Mouse (Mus musculus) intestine, embryonic 14.5 days (tissue): ENCODE data around the gene Stxbp6. TPM values are rescaled to one million over a fixed set of nuclear protein-coding genes. Genes with fewer than 3 reads are reported as not detected.

Experiments
- ATAC-seq: fragments of 200-750 bp; cut with Nextera tagmentation; replicated peaks from 2 replicates; pipeline ENCODE4 v1.8.0; 2017; ENCODE audit warnings: low read depth, moderate number of reproducible peaks, moderate TSS enrichment, moderate library complexity; ENCODE audit not compliant: low FRiP score, low TSS enrichment
- DNase-seq: peaks from one replicate; pipeline ENCODE4 v3.0.0-alpha.2; 2018; ENCODE audit warnings: low spot score
- H3K27ac ChIP-seq: fragments of 300-500 bp; sonication (generic); 2 replicates; pipeline ENCODE4 v1.5.1; 2014; ENCODE audit warnings: low read depth, mild to moderate bottlenecking, control low read depth
- H3K27me3 ChIP-seq: fragments of 300-500 bp; sonication (generic); replicated peaks from 2 replicates; pipeline ENCODE4 v1.6.1; 2014; ENCODE audit warnings: low read length, control low read depth; ENCODE audit not compliant: control insufficient read depth, insufficient read depth
- H3K36me3 ChIP-seq: fragments of 300-500 bp; sonication (generic); 2 replicates; pipeline ENCODE4 v1.6.1; 2014; ENCODE audit warnings: low read length, control low read depth; ENCODE audit not compliant: control insufficient read depth, insufficient read depth
- H3K4me1 ChIP-seq: fragments of 300-500 bp; sonication (generic); replicated peaks from 2 replicates; pipeline ENCODE4 v1.6.1; 2014; ENCODE audit warnings: low read length, control low read depth, mixed read lengths; ENCODE audit not compliant: control insufficient read depth, insufficient read depth
- H3K4me2 ChIP-seq: fragments of 300-500 bp; sonication (generic); 2 replicates; pipeline ENCODE4 v1.6.1; 2014; ENCODE audit warnings: low read length
- H3K4me3 ChIP-seq: fragments of 300-500 bp; sonication (generic); 2 replicates; pipeline ENCODE4 v1.5.1; 2014; ENCODE audit warnings: low read depth, low read length, control low read depth, mixed read lengths
- H3K9ac ChIP-seq: fragments of 300-500 bp; sonication (generic); 2 replicates; pipeline ENCODE4 v1.6.1; 2014; ENCODE audit warnings: mild to moderate bottlenecking, low read length
- H3K9me3 ChIP-seq: fragments of 300-500 bp; sonication (generic); 2 replicates; pipeline ENCODE4 v1.6.1; 2016; ENCODE audit warnings: low read length, control low read depth; ENCODE audit not compliant: control insufficient read depth
- WGBS: fragments of 180-500 bp; shearing (Covaris S2); extraction: QIAGEN DNeasy Blood & Tissue Kit; methylation state at CpG from one replicate; pipeline ENCODE4 v1.1.7; 2014; 5-methylcytosine and 5-hydroxymethylcytosine counted together
- polyA plus RNA-seq: library from polyadenylated mRNA; unstranded; fragments of >200 nt; fragmentation: Nextera tagmentation; extraction: Ambion mirVana; gene quantifications from 2 replicates; pipeline ENCODE4 v1.2.1, GENCODE M21; 2014

The Stxbp6 gene
- polyA plus RNA-seq, 1 experiment from 2014 or later, result 12.9 TPM

DNA sequence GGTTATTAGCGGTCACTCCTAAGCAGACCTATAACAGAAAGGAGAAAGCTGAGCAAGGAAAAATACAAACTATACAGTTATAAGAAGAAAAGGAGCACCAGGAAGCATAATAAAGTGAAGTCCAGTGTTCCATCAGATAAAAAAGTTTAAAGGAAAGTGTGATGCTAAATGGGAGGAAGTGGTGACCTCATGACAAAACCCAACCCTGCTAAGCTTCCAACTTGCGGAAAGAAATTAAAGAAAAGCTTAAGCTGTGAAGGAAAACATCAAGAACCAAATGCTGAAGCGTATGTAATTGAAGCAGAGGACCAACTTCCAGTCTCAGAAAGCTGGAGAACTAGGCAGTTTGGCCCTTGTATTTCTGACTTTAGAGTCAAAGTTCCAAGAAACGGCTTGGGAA is 77.1 kb downstream of the Stxbp6 start:
- H3K4me3 ChIP-seq, result no peak overlapping the region
- no peaks in the 10 kb centered on the region for H3K36me3 ChIP-seq
- DNase-seq (no peak), ATAC-seq (no peak)
- H3K4me1 ChIP-seq, result no peaks in the 10 kb centered on the region
- no peaks in the 10 kb centered on the region for H3K9me3 ChIP-seq
- 91% methylated on average over 4 of the region's 4 CpGs for WGBS
- no peaks in the 10 kb centered on the region for H3K27me3 ChIP-seq
- no peak overlapping the region for H3K27ac ChIP-seq
- no peak overlapping the region for H3K9ac ChIP-seq
- H3K4me2 ChIP-seq, result no peak overlapping the region

DNA sequence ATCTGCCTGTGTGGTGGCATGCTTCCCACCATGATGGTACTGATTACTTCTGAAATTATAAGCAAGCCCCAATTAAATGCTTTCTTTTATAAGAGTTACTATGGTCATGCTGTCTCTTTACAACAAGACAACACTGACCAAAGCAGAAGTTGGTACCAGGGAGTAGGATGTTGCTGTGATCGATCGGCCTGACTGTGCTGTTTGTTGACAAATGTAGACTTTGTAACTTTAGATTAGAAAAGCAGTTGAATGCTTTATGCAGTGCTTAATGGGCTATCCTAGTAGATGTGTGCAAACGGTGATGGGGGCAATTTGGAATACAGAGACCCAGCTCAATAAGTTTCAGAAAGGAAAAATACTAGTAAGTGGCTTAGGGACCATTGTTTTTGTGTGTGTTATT is 77.6 kb downstream of the Stxbp6 start:
- ATAC-seq, result no peak
- WGBS, result 87% methylated on average over 3 of the region's 3 CpGs

DNA sequence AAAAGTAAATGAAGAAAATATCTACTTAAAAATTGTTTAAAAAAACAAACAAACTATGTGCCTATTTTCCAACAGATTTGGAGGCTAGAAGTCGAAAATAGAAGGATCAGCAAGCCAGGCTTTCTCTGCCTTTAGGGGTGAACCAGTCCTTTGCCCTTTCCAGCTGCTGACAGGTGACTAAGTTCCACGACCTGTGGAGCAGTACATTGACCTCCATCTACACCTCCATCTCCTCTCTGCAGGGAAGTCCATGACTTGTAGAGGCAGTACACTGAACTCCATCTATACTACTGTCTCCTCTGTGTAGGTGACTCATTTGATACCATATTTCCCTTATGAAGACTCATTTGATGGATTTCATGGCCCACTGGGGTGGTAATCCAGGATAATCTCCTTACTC is 78.2 kb downstream of the Stxbp6 start:
- no peaks in the 10 kb centered on the region for H3K9me3 ChIP-seq
- H3K4me1 ChIP-seq, result no peaks in the 10 kb centered on the region
- no peak overlapping the region for H3K4me3 ChIP-seq
- H3K27me3 ChIP-seq, result no peaks in the 10 kb centered on the region
- no peak overlapping the region for H3K4me2 ChIP-seq
- 83% methylated on average over 2 of the region's 2 CpGs for WGBS
- ATAC-seq (no peak), DNase-seq (no peak)
- no peak overlapping the region for H3K9ac ChIP-seq
- H3K27ac ChIP-seq, result no peak overlapping the region
- no peaks in the 10 kb centered on the region for H3K36me3 ChIP-seq

More for the DNA sequence above, 77.6 kb downstream of the Stxbp6 start:
- Histone ChIP-seq H3K4me1 (no peaks in the 10 kb centered on the region), H3K4me2 (no peak overlapping the region), H3K9ac (no peak overlapping the region), H3K36me3 (no peaks in the 10 kb centered on the region), H3K27me3 (no peaks in the 10 kb centered on the region), H3K9me3 (no peaks in the 10 kb centered on the region), H3K27ac (no peak overlapping the region), H3K4me3 (no peak overlapping the region)
- DNase-seq, result no peak

DNA sequence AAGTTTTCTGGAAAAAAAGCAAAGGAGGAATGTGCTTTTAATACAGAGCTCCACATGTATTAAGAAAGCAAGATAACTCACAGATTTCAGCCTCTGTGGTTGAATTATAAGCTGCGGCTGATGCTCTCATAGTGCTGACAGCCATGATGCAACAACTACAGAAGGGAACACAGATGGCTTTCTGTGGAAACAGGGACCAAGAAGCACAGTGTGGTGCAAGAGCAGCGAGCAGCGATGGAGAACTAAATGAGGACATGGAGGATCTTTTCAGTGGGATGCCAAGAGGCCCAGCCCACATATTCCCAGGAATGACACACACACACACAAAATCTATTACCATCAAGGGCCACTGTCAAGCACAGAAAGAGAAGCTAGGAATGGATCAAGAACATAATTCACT is 81.1 kb downstream of the Stxbp6 start:
- no peak for DNase-seq
- no peaks in the 10 kb centered on the region for H3K36me3 ChIP-seq

DNA sequence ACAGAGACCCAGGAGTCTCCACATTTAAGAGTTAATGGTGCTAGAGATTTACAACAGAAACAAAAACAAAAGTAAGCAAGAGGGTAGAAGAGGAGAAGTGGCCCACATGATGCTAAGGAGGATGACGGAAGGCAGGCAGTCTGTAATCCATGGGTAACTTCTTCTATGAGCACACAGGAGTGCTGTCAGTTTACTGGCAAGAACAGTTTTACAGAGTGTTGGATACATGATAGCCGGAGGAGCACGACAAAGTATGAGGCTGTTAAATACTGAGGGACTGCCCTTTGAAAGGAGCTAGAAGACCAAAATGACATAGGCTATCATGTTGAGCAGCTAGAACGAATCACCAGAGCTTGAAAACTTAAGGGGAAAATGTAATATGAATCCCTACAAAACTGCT is 81.7 kb downstream of the Stxbp6 start:
- no peak overlapping the region for H3K9ac ChIP-seq
- no peak for ATAC-seq

More for the DNA sequence above, 81.1 kb downstream of the Stxbp6 start:
- no peak overlapping the region for H3K4me3 ChIP-seq
- H3K4me1 ChIP-seq, result no peaks in the 10 kb centered on the region
- H3K9ac ChIP-seq, result no peak overlapping the region
- 86% methylated on average over 3 of the region's 3 CpGs for WGBS
- H3K9me3 ChIP-seq, result no peaks in the 10 kb centered on the region
- no peak for ATAC-seq
- H3K27ac ChIP-seq, result no peak overlapping the region
- H3K4me2 ChIP-seq, result no peak overlapping the region
- no peaks in the 10 kb centered on the region for H3K27me3 ChIP-seq

DNA sequence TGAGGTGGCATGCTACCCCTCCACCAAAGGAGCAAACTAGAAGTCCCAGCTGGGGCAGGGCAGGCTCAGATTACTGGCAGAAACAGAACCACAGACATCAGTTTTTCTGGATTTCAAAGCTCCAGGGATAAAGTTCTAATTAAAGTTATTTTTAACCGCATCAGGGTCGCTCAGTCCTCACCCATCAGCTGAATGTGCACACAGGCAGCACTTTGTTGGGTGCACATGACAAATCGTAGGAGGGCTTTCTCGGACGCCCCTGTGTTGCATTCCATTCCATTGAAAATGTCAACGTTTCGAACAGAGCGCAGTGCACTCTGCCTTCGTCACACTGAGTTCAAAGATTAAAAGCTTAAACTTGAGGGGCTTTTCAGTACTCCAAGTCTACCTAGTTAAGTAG is 84.1 kb downstream of the Stxbp6 start:
- Histone ChIP-seq H3K4me2 (no peak overlapping the region), H3K27ac (no peak overlapping the region), H3K9ac (no peak overlapping the region), H3K4me1 (no peaks in the 10 kb centered on the region), H3K36me3 (no peaks in the 10 kb centered on the region), H3K9me3 (no peaks in the 10 kb centered on the region), H3K4me3 (no peak overlapping the region), H3K27me3 (no peaks in the 10 kb centered on the region)
- no peak for ATAC-seq
- DNase-seq, result no peak
- 62% methylated on average over 9 of the region's 9 CpGs for WGBS

More for the DNA sequence above, 81.7 kb downstream of the Stxbp6 start:
- H3K4me2 ChIP-seq, result no peak overlapping the region
- H3K27me3 ChIP-seq, result no peaks in the 10 kb centered on the region
- H3K27ac ChIP-seq, result no peak overlapping the region
- 78% methylated on average over 4 of the region's 4 CpGs for WGBS
- no peak overlapping the region for H3K4me3 ChIP-seq
- H3K9me3 ChIP-seq, result no peaks in the 10 kb centered on the region
- no peak for DNase-seq
- H3K4me1 ChIP-seq, result no peaks in the 10 kb centered on the region
- H3K36me3 ChIP-seq, result no peaks in the 10 kb centered on the region

DNA sequence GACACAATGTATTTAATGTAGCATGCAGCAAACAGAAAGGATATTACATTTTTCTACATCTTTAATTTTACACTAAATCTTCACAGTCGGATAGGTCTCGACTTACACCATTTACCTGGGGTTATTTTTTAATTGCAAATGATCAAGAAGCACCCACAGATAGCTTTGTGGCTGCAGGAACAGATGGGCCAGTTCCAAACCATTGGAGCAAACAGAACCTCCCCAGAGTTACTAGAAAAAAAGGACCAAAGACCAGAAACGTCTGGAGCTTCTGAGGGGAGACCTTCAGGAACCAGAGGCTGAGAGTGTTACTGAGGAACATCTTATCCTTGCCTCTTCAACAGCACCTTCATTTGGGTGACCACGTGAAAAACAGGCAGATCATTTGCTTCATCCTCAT is 85.5 kb downstream of the Stxbp6 start:
- no peak overlapping the region for H3K4me2 ChIP-seq
- no peak overlapping the region for H3K4me3 ChIP-seq
- no peak overlapping the region for H3K9ac ChIP-seq
- H3K27ac ChIP-seq, result no peak overlapping the region
- H3K27me3 ChIP-seq, result no peaks in the 10 kb centered on the region
- ATAC-seq, result no peak
- H3K4me1 ChIP-seq, result no peaks in the 10 kb centered on the region
- no peaks in the 10 kb centered on the region for H3K36me3 ChIP-seq
- no peaks in the 10 kb centered on the region for H3K9me3 ChIP-seq
- 82% methylated on average over 4 of the region's 4 CpGs for WGBS
- no peak for DNase-seq

DNA sequence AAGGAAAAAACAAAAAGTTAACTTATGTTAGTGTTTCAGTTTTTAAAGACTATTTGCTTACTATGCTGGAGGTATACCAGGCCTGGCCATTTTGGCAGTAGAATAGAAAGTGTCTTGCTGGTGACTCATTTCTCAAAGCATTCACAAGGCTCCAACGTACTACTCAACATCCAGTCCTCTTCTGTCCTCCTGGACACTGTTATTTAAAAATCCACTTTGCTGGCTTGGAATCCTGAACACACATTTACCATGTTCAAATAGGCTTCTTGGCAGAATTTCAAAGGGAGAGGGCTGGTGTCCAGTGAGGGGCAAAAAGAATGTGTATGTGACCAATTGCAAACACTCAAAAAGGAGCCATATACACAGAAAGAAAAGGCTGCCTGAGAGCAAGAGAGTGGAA is 86.7 kb downstream of the Stxbp6 start:
- H3K27me3 ChIP-seq, result no peaks in the 10 kb centered on the region
- no peak overlapping the region for H3K27ac ChIP-seq
- H3K9ac ChIP-seq, result no peak overlapping the region
- no peaks in the 10 kb centered on the region for H3K36me3 ChIP-seq
- DNase-seq (no peak), ATAC-seq (no peak)
- H3K4me1 ChIP-seq, result no peaks in the 10 kb centered on the region
- H3K9me3 ChIP-seq, result no peaks in the 10 kb centered on the region
- 63% methylated on average over 1 of the region's 1 CpGs for WGBS
- H3K4me3 ChIP-seq, result no peak overlapping the region
- no peak overlapping the region for H3K4me2 ChIP-seq

DNA sequence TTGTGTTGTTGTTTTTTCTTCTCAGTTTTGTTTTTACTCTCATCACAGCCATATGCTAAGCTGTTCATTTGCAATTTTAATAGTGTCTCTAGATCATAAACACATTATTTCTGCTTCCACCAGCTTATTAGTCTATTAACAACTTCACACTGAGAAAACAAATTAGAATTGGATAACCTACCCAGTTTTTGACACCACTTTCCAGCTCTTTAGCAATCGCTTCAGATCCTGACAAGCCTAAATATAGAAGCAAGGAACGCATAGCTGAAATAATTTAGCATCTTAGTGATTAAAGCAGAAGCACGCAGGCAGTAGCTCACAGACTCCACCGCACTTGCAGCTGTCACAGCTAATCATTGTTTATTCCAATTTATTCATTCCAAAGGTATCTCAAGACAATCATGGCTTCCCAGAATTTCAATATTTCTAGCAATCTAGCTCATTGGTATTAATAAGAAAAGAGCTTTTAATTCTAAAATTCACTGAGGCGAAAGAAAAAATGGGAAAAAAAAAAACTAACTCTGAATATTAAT is 95.1 kb downstream of the Stxbp6 start:
- DNase-seq (no peak), ATAC-seq (no peak)
- H3K36me3 ChIP-seq, result no peaks in the 10 kb centered on the region
- no peak overlapping the region for H3K9ac ChIP-seq
- no peak overlapping the region for H3K27ac ChIP-seq
- no peak overlapping the region for H3K4me2 ChIP-seq
- no peaks in the 10 kb centered on the region for H3K9me3 ChIP-seq
- no peaks in the 10 kb centered on the region for H3K4me1 ChIP-seq
- WGBS, result 54% methylated on average over 5 of the region's 5 CpGs
- H3K4me3 ChIP-seq, result no peak overlapping the region
- no peaks in the 10 kb centered on the region for H3K27me3 ChIP-seq
